Mouse (Mus musculus) thymus, adult 2 months (tissue): ENCODE results near the gene Ech1.

Source experiments
- CTCF ChIP-seq: fragments of 200-500 bp; IDR thresholded peaks from 2 replicates; pipeline ENCODE4 v1.5.1; 2012; ENCODE audit warnings: mild to moderate bottlenecking, control low read depth, low read length, moderate library complexity, borderline replicate concordance; ENCODE audit not compliant: control insufficient read depth, poor library complexity, insufficient read depth; ENCODE audit errors: extremely low read depth
- POLR2A ChIP-seq: fragments of 200-500 bp; IDR thresholded peaks from 2 replicates; pipeline ENCODE4 v1.6.1; 2012; ENCODE audit warnings: mild to moderate bottlenecking, low read length, control low read depth, moderate library complexity; ENCODE audit not compliant: control insufficient read depth, poor library complexity, insufficient read depth; ENCODE audit errors: extremely low read depth

DNA sequence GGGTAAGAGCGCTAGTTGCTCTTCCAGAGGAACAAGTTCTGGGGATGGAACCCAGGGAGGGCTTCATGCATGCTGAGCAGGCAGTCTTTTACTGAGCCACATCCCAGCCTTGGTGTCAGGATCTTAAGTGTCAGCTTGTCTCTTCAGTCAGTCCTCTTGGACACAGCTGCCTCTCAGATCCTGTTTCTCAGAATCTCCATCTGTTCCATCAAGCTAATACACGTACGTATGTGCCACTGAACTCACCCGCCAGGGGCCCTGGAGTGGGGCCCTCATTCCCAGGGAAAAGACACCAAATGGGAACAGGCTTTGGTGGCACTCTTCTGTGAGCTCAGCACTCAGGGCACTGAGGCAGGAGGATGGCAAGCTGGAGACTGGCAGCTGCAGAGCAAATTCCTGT is 52.8 kb downstream of the Ech1 start:
- TF ChIP-seq CTCF (no peak), POLR2A (no peak)
